Mouse (Mus musculus): ENCODE measurements around the gene Rnf208. TPM values are rescaled to one million over a fixed set of nuclear protein-coding genes. Genes with fewer than 3 reads are reported as not detected.
A peak's percentile ranks its signal among the peaks of the same experiment; 100 is the strongest.

Rnf208 gene
- polyA plus RNA-seq, 1 experiment: 49.1 TPM

DNA sequence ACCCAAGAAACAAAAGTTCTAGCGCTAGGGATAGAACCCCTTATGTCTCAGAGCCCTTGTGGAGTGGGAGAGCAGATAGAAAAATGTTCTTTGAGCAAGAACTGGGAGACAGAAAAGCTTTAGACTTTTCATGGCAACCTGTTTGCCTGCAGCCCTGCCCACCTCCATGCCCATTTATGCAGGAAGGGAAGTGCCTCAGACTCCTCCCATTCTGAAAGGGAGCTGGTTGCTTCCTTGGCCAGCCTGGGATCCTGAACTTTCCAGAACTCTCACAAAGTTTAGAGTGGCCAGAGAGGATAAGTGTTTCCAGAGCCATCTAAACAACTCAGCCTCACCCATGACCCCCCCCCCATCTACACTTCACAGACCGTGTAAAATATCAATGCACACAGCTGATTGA lies 44.9 kb upstream of the Rnf208 start:
- DNase-seq: no peak
- 23% methylated on average over 2 of the region's 2 CpGs for WGBS
- TF ChIP-seq CTCF (conservative IDR thresholded peaks at IDR 0.05; ENCODE audit: insufficient read depth, insufficient read length, low read depth, low read length) (no peak), POLR2A (IDR thresholded peaks at IDR 0.05; ENCODE audit: low read depth, low read length) (no peak)

DNA sequence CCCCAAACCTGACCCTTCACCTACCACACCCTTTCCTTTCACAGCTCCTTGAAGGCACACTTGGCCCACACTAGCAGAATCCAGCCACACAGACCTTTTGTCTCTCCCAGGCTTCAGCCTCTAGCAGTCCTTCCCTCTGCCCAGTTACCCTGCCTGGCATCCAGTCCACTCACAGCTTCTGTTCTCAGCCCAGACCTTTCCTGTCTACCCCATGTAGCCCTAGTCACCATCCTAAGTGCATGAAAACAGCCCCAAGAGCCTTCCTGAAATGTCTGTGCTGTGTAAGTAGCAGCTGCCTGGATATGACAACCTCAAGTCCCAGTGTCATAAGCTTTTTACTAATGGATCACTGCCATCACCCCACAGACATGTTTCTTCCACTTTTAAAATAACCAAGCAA lies 44.1 kb upstream of the Rnf208 start:
- DNase-seq: no peak
- Histone ChIP-seq H3K4me3 (ENCODE audit: insufficient read depth, low read depth, low read length) (no peak overlapping the region), H3K4me1 (ENCODE audit: control insufficient read depth, insufficient read depth, low read length) (peaks cover 10% of the 10 kb centered on the region; the same call in 1 of the 2 replicates), H3K27me3 (replicated peaks; ENCODE audit: control insufficient read depth, insufficient read depth, low read length) (no peaks in the 10 kb centered on the region), H3K27ac (ENCODE audit: insufficient read depth, low read depth, low read length) (no peak overlapping the region), H3K36me3 (ENCODE audit: control insufficient read depth, insufficient read depth, low read length) (peaks cover 1% of the 10 kb centered on the region; the same call in 1 of the 2 replicates)
- TF ChIP-seq CTCF (conservative IDR thresholded peaks at IDR 0.05; ENCODE audit: insufficient read depth, insufficient read length, low read depth, low read length): no peak
- no peak for TF ChIP-seq POLR2A (IDR thresholded peaks at IDR 0.05; ENCODE audit: low read depth, low read length)

More for the DNA sequence above, 44.9 kb upstream of the Rnf208 start:
- Histone ChIP-seq H3K27ac (ENCODE audit: insufficient read depth, low read depth, low read length) (peak overlapping the region; percentile 93), H3K4me3 (ENCODE audit: insufficient read depth, low read depth, low read length) (0 out of 2 replicates have a peak overlapping the region, but pooled peaks have one; percentile 43), H3K4me1 (ENCODE audit: control insufficient read depth, insufficient read depth, low read length) (peaks cover 10% of the 10 kb centered on the region; the same call in 1 of the 2 replicates), H3K36me3 (ENCODE audit: control insufficient read depth, insufficient read depth, low read length) (no peaks in the 10 kb centered on the region; the same call in 1 of the 2 replicates), H3K27me3 (replicated peaks; ENCODE audit: control insufficient read depth, insufficient read depth, low read length) (no peaks in the 10 kb centered on the region)

DNA sequence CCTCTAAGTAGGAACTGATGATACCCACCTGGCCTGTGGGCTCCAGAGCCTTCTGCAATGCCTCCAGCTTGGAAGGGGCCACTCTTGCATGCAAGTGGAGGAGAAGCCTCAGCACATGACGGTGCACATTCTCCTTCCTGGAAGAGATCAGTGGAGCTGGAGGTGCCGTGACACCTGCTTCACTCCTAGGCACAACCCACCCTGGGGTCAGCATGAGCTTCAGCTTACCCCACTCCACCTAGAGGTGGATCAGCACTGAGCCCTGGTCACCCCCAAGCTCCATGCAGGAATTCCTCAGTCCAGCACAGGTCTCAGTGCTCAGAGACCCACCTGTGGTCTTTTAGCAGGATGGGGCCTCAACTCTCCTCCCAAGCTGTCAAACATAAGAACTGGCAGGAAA lies 41.4 kb upstream of the Rnf208 start:
- no peak for DNase-seq
- Histone ChIP-seq H3K4me3 (ENCODE audit: insufficient read depth, low read depth, low read length) (no peak overlapping the region), H3K4me1 (ENCODE audit: control insufficient read depth, insufficient read depth, low read length) (no peaks in the 10 kb centered on the region; the same call in 1 of the 2 replicates), H3K27ac (ENCODE audit: insufficient read depth, low read depth, low read length) (no peak overlapping the region), H3K27me3 (replicated peaks; ENCODE audit: control insufficient read depth, insufficient read depth, low read length) (no peaks in the 10 kb centered on the region), H3K36me3 (ENCODE audit: control insufficient read depth, insufficient read depth, low read length) (peaks cover 4% of the 10 kb centered on the region; the same call in 1 of the 2 replicates)
- WGBS: 88% methylated on average over 2 of the region's 2 CpGs
- no peak for TF ChIP-seq CTCF (conservative IDR thresholded peaks at IDR 0.05; ENCODE audit: insufficient read depth, insufficient read length, low read depth, low read length)
- no peak for TF ChIP-seq POLR2A (IDR thresholded peaks at IDR 0.05; ENCODE audit: low read depth, low read length)

DNA sequence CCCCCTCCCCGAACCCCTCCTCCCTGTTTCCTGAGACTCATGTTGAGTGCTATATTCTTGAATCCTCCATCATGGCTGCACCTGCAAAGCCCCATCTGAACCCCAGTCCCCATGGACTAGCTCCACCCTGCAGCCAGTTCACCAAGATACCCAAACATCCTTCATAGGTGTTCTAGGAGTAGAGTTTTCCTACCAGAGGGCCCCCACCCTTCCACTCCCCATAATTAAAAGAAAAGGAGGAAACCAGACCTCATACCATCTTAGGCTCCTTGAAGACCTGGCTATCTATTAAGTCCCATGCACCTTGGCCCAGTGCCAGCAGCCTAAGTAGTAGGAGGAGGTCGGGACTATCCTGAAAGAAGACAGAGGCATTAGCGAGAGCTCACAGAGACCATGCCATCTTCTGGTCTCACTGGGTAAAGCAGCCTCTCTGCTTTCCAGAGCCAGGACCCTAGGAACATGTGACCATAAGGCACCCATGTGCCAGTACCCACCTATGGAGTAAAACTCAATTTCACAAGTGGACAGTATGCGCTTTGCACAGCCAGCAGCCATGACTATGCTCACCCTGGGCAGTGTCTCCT lies 38.3 kb upstream of the Rnf208 start:
- Histone ChIP-seq H3K4me1 (ENCODE audit: control insufficient read depth, insufficient read depth, low read length) (peaks cover 9% of the 10 kb centered on the region; the same call in 1 of the 2 replicates), H3K27me3 (replicated peaks; ENCODE audit: control insufficient read depth, insufficient read depth, low read length) (no peaks in the 10 kb centered on the region), H3K4me3 (ENCODE audit: insufficient read depth, low read depth, low read length) (no peak overlapping the region), H3K27ac (ENCODE audit: insufficient read depth, low read depth, low read length) (no peak overlapping the region), H3K36me3 (ENCODE audit: control insufficient read depth, insufficient read depth, low read length) (peaks cover 4% of the 10 kb centered on the region; the same call in 1 of the 2 replicates)
- WGBS: 54% methylated on average over 4 of the region's 4 CpGs
- DNase-seq: no peak
- TF ChIP-seq POLR2A (IDR thresholded peaks at IDR 0.05; ENCODE audit: low read depth, low read length) (no peak), CTCF (conservative IDR thresholded peaks at IDR 0.05; ENCODE audit: insufficient read depth, insufficient read length, low read depth, low read length) (no peak; the same call in 1 of the 2 replicates)

DNA sequence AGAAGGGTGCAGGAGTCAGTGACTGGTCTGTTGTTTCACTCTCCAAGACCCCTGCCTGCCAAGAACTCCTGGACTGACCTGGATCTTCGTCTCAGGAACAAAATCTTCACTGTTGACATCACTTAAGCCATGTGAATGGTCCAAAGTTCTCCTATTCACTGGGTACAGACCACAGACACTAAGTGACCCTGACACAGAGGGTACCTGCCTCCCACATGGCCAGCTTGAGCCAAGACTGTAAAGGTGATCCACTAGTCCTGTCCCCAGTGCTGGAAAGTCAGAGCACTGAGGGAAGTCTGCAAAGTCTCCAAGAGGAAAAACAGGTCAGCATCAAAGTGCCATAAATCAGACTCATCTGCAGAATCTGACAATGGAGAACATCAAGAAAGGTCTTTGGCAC lies 34.5 kb upstream of the Rnf208 start:
- H3K36me3 ChIP-seq (ENCODE audit: control insufficient read depth, insufficient read depth, low read length): peaks cover 4% of the 10 kb centered on the region; the same call in 1 of the 2 replicates
- H3K27ac ChIP-seq (ENCODE audit: insufficient read depth, low read depth, low read length): no peak overlapping the region
- H3K4me1 ChIP-seq (ENCODE audit: control insufficient read depth, insufficient read depth, low read length): peaks cover 24% of the 10 kb centered on the region; the same call in 1 of the 2 replicates
- 44% methylated on average over 1 of the region's 1 CpGs for WGBS
- no peaks in the 10 kb centered on the region for H3K27me3 ChIP-seq (replicated peaks; ENCODE audit: control insufficient read depth, insufficient read depth, low read length)
- DNase-seq: peak; percentile 55
- no peak overlapping the region for H3K4me3 ChIP-seq (ENCODE audit: insufficient read depth, low read depth, low read length)
- no peak for TF ChIP-seq POLR2A (IDR thresholded peaks at IDR 0.05; ENCODE audit: low read depth, low read length)
- no peak for TF ChIP-seq CTCF (conservative IDR thresholded peaks at IDR 0.05; ENCODE audit: insufficient read depth, insufficient read length, low read depth, low read length)

DNA sequence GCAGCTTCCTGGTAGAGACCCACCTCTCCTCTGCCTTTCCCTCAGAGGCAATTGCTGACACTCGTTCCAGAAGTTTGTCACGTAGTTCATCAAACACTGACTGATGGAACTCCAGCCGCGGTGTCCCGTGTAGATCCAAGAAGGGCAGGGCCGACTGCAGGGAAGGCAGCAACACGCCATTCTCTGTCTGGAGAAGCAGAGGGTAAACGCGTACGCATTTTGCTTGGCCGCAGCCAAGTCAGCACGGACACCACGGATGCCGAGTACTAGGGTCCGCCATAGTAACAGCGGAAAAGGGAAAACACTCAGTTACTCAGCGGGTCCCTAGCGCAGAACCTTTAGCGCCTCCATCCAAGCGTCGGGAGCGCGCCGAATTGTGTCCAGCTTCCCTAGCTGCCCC lies 31.4 kb upstream of the Rnf208 start:
- Histone ChIP-seq H3K36me3 (ENCODE audit: control insufficient read depth, insufficient read depth, low read length) (no peaks in the 10 kb centered on the region), H3K4me3 (ENCODE audit: insufficient read depth, low read depth, low read length) (peak overlapping the region; percentile 95), H3K27ac (ENCODE audit: insufficient read depth, low read depth, low read length) (peak overlapping the region; percentile 92), H3K4me1 (ENCODE audit: control insufficient read depth, insufficient read depth, low read length) (peaks cover 31% of the 10 kb centered on the region), H3K27me3 (replicated peaks; ENCODE audit: control insufficient read depth, insufficient read depth, low read length) (no peaks in the 10 kb centered on the region)
- under 1% methylated on average over 24 of the region's 24 CpGs for WGBS
- no peak for DNase-seq
- TF ChIP-seq CTCF (conservative IDR thresholded peaks at IDR 0.05; ENCODE audit: insufficient read depth, insufficient read length, low read depth, low read length): no peak

DNA sequence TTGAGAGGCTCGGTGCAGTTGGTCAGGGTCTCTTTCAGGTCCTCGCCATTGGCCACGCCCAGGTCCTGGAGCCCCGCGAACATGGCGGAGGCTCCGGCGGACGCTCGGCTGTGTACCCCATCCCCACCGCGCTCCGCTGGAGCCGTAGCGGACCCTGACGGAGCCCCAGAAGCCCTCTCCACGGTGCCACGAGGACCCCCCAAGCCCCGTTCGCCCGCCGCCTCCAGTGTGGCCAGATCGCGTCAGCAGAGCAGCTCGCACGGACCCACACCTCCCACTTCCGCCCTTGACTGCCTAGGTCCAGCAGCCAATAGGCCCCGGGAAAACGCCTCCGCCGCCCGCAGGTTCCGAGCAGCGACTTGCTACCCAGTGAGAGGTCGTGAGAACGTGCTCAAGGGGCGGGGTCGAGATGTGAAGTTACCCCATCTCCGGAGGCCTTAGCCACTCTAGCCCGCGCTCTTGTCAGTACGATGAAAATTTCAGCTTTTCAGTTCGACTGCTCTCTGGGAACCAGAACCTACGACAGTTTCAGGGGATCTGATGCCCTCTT lies 30.9 kb upstream of the Rnf208 start, which contains the start of gene Nelfb:
Nelfb (minus strand) TSS at position 369 of the 550 bp plus-strand sequence.
- under 1% methylated on average over 44 of the region's 44 CpGs for WGBS
- peak; percentile 95 for DNase-seq
- H3K4me1 ChIP-seq (ENCODE audit: control insufficient read depth, insufficient read depth, low read length): peaks cover 31% of the 10 kb centered on the region
- H3K36me3 ChIP-seq (ENCODE audit: control insufficient read depth, insufficient read depth, low read length): no peaks in the 10 kb centered on the region
- peak within 1 kb of the TSS; percentile 95 for H3K4me3 ChIP-seq (ENCODE audit: insufficient read depth, low read depth, low read length)
- H3K27ac ChIP-seq (ENCODE audit: insufficient read depth, low read depth, low read length): peak within 1 kb of the TSS; percentile 92
- TF ChIP-seq POLR2A (IDR thresholded peaks at IDR 0.05; ENCODE audit: low read depth, low read length): peak; percentile 43
- no peak for TF ChIP-seq CTCF (conservative IDR thresholded peaks at IDR 0.05; ENCODE audit: insufficient read depth, insufficient read length, low read depth, low read length)
- no peaks in the 10 kb centered on the region for H3K27me3 ChIP-seq (replicated peaks; ENCODE audit: control insufficient read depth, insufficient read depth, low read length)

Measured in kidney, adult 2 months (tissue).